Mouse (Mus musculus): ENCODE results near the gene Atp1b3. TPM values are rescaled to one million over a fixed set of nuclear protein-coding genes. Genes with fewer than 3 reads are reported as not detected.

Gene Atp1b3
- 1,000 to 10,000 TPM in 1 of 2 experiments, 100 to 1,000 TPM in 1; 687 to 1,037 TPM for polyA plus RNA-seq (2017; shearing (Covaris generic))

DNA sequence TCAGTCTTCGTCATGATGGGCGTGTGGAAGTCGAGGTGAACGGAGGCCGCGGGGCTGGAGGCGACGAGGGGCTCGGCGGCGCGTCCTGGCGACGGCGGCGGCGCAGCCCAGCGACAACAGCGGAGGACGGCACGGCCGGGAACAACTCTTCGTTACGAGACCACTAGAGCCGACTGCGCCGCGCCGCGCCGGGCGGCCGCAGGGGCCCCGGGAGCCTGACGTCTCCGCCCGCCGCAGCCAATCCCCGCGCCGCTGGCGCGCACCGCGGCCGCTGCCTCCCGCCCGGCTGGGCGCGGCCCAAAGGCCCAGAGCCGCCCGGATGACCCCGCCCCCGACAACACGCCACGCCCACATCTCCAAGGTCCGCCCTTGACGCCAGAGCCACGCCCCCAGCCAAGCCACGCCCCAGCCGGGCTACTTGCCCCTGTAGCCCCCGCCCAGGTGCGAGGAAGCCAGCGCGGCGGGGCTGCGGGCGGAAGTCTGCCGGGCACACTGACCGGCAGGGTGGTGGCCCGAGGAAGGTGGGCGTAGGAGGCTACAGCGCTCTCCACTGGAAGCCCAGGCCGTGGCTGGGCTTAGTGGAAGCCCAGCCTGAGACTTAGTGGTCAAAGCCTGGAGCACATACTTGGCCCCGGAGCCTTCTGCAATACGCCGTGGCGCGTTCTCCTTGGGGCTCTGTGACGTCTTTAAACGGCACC is at the start of gene Atp1b3:
Atp1b3 (minus strand) TSS at position 302 of the 698 bp plus-strand sequence.

Other genes starting within 250 kb of the Atp1b3 start
- gene Gk5, start 245.1 kb downstream of the Atp1b3 start, polyA plus RNA-seq (2017; shearing (Covaris generic)) = 1 to 10 TPM; 1.4 to 2.4 TPM
- gene Tfdp2, start 168.2 kb downstream of the Atp1b3 start, polyA plus RNA-seq (2017; shearing (Covaris generic)) = 10 to 100 TPM; 26.0 to 28.3 TPM
- gene Rnf7, start 114.2 kb upstream of the Atp1b3 start, polyA plus RNA-seq (2017; shearing (Covaris generic)) = 10 to 100 TPM; 81.7 to 92.2 TPM
- gene Gm28729, start 160.8 kb upstream of the Atp1b3 start, polyA plus RNA-seq (2017; shearing (Covaris generic)) = not detected